Mouse (Mus musculus): ENCODE results near the gene Glt1d1. TPM values are rescaled to one million over a fixed set of nuclear protein-coding genes. Genes with fewer than 3 reads are reported as not detected.
A peak's percentile ranks its signal among the peaks of the same experiment; 100 is the strongest.

Gene Glt1d1
- polyA plus RNA-seq, 1 experiment from 2014 or later = 1.7 TPM

- Histone ChIP-seq H3K9ac (ENCODE audit: low read depth, low read length) (no peak overlapping the region), H3K27ac (ENCODE audit: low read length) (no peak overlapping the region), H3K36me3 (ENCODE audit: control insufficient read depth, insufficient read depth, low read length) (no peaks in the 10 kb centered on the region), H3K9me3 (replicated peaks; ENCODE audit: control insufficient read depth, low read length, poor library complexity, severe bottlenecking) (no peaks in the 10 kb centered on the region), H3K4me2 (ENCODE audit: low read length) (no peak overlapping the region), H3K27me3 (ENCODE audit: control insufficient read depth, insufficient read depth, low read depth, low read length) (no peaks in the 10 kb centered on the region), H3K4me1 (ENCODE audit: control insufficient read depth, insufficient read depth, low read length) (no peaks in the 10 kb centered on the region), H3K4me3 (ENCODE audit: low read depth, low read length) (no peak overlapping the region)
- WGBS = 96% methylated on average over 5 of the region's 5 CpGs
- ATAC-seq = no peak
Measured at GRCm38 (mm10) chr5:127699679-127700078, 67.6 kb downstream of the Glt1d1 start.

GRCm38 (mm10) chr5:127700156-127700555 is 68.1 kb downstream of the Glt1d1 start:
- no peak overlapping the region for H3K27ac ChIP-seq (ENCODE audit: low read length)
- H3K4me1 ChIP-seq (ENCODE audit: control insufficient read depth, insufficient read depth, low read length) = no peaks in the 10 kb centered on the region
- no peaks in the 10 kb centered on the region for H3K9me3 ChIP-seq (replicated peaks; ENCODE audit: control insufficient read depth, low read length, poor library complexity, severe bottlenecking)
- H3K27me3 ChIP-seq (ENCODE audit: control insufficient read depth, insufficient read depth, low read depth, low read length) = no peaks in the 10 kb centered on the region
- H3K9ac ChIP-seq (ENCODE audit: low read depth, low read length) = no peak overlapping the region
- no peaks in the 10 kb centered on the region for H3K36me3 ChIP-seq (ENCODE audit: control insufficient read depth, insufficient read depth, low read length)
- ATAC-seq = no peak
- no peak overlapping the region for H3K4me3 ChIP-seq (ENCODE audit: low read depth, low read length)
- WGBS = 69% methylated on average over 6 of the region's 6 CpGs
- H3K4me2 ChIP-seq (ENCODE audit: low read length) = no peak overlapping the region

- H3K4me3 ChIP-seq (ENCODE audit: low read depth, low read length) = no peak overlapping the region
- H3K4me2 ChIP-seq (ENCODE audit: low read length) = no peak overlapping the region
- no peak overlapping the region for H3K9ac ChIP-seq (ENCODE audit: low read depth, low read length)
- WGBS = 43% methylated on average over 9 of the region's 9 CpGs
- no peak for ATAC-seq
- H3K9me3 ChIP-seq (replicated peaks; ENCODE audit: control insufficient read depth, low read length, poor library complexity, severe bottlenecking) = no peaks in the 10 kb centered on the region
- H3K27me3 ChIP-seq (ENCODE audit: control insufficient read depth, insufficient read depth, low read depth, low read length) = no peaks in the 10 kb centered on the region
- H3K36me3 ChIP-seq (ENCODE audit: control insufficient read depth, insufficient read depth, low read length) = no peaks in the 10 kb centered on the region
- H3K4me1 ChIP-seq (ENCODE audit: control insufficient read depth, insufficient read depth, low read length) = no peaks in the 10 kb centered on the region
- H3K27ac ChIP-seq (ENCODE audit: low read length) = no peak overlapping the region
Measured at GRCm38 (mm10) chr5:127703609-127704180, 71.6 kb downstream of the Glt1d1 start.

GRCm38 (mm10) chr5:127705225-127705624 is 73.2 kb downstream of the Glt1d1 start:
- Histone ChIP-seq H3K4me3 (ENCODE audit: low read depth, low read length) (no peak overlapping the region), H3K4me2 (ENCODE audit: low read length) (no peak overlapping the region), H3K27ac (ENCODE audit: low read length) (no peak overlapping the region), H3K4me1 (ENCODE audit: control insufficient read depth, insufficient read depth, low read length) (no peaks in the 10 kb centered on the region), H3K9ac (ENCODE audit: low read depth, low read length) (no peak overlapping the region), H3K36me3 (ENCODE audit: control insufficient read depth, insufficient read depth, low read length) (no peaks in the 10 kb centered on the region), H3K27me3 (ENCODE audit: control insufficient read depth, insufficient read depth, low read depth, low read length) (no peaks in the 10 kb centered on the region), H3K9me3 (replicated peaks; ENCODE audit: control insufficient read depth, low read length, poor library complexity, severe bottlenecking) (no peaks in the 10 kb centered on the region)
- ATAC-seq = no peak
- WGBS = 95% methylated on average over 9 of the region's 9 CpGs

GRCm38 (mm10) chr5:127705976-127706375 is 73.9 kb downstream of the Glt1d1 start:
- no peak overlapping the region for H3K4me3 ChIP-seq (ENCODE audit: low read depth, low read length)
- no peak overlapping the region for H3K27ac ChIP-seq (ENCODE audit: low read length)
- no peaks in the 10 kb centered on the region for H3K4me1 ChIP-seq (ENCODE audit: control insufficient read depth, insufficient read depth, low read length)
- no peak overlapping the region for H3K4me2 ChIP-seq (ENCODE audit: low read length)
- H3K9ac ChIP-seq (ENCODE audit: low read depth, low read length) = no peak overlapping the region
- no peaks in the 10 kb centered on the region for H3K9me3 ChIP-seq (replicated peaks; ENCODE audit: control insufficient read depth, low read length, poor library complexity, severe bottlenecking)
- ATAC-seq = no peak
- no peaks in the 10 kb centered on the region for H3K36me3 ChIP-seq (ENCODE audit: control insufficient read depth, insufficient read depth, low read length)
- H3K27me3 ChIP-seq (ENCODE audit: control insufficient read depth, insufficient read depth, low read depth, low read length) = no peaks in the 10 kb centered on the region
- whole genome bisulfite sequencing = 95% methylated on average over 8 of the region's 8 CpGs

GRCm38 (mm10) chr5:127708143-127708542 is 76.1 kb downstream of the Glt1d1 start:
- Histone ChIP-seq H3K36me3 (ENCODE audit: control insufficient read depth, insufficient read depth, low read length) (no peaks in the 10 kb centered on the region), H3K27ac (ENCODE audit: low read length) (no peak overlapping the region), H3K27me3 (ENCODE audit: control insufficient read depth, insufficient read depth, low read depth, low read length) (no peaks in the 10 kb centered on the region), H3K4me3 (ENCODE audit: low read depth, low read length) (no peak overlapping the region), H3K9ac (ENCODE audit: low read depth, low read length) (no peak overlapping the region), H3K4me1 (ENCODE audit: control insufficient read depth, insufficient read depth, low read length) (no peaks in the 10 kb centered on the region), H3K9me3 (replicated peaks; ENCODE audit: control insufficient read depth, low read length, poor library complexity, severe bottlenecking) (no peaks in the 10 kb centered on the region), H3K4me2 (ENCODE audit: low read length) (no peak overlapping the region)
- WGBS = 79% methylated on average over 9 of the region's 9 CpGs
- no peak for ATAC-seq

- 77% methylated on average over 7 of the region's 7 CpGs for WGBS
- Histone ChIP-seq H3K9me3 (replicated peaks; ENCODE audit: control insufficient read depth, low read length, poor library complexity, severe bottlenecking) (no peaks in the 10 kb centered on the region; the same call in 1 of the 2 replicates), H3K9ac (ENCODE audit: low read depth, low read length) (no peak overlapping the region), H3K4me3 (ENCODE audit: low read depth, low read length) (no peak overlapping the region), H3K4me1 (ENCODE audit: control insufficient read depth, insufficient read depth, low read length) (no peaks in the 10 kb centered on the region), H3K4me2 (ENCODE audit: low read length) (no peak overlapping the region), H3K27me3 (ENCODE audit: control insufficient read depth, insufficient read depth, low read depth, low read length) (no peaks in the 10 kb centered on the region), H3K27ac (ENCODE audit: low read length) (no peak overlapping the region), H3K36me3 (ENCODE audit: control insufficient read depth, insufficient read depth, low read length) (no peaks in the 10 kb centered on the region)
- ATAC-seq = no peak
Measured at GRCm38 (mm10) chr5:127714783-127715704, 83.0 kb downstream of the Glt1d1 start.

- ATAC-seq = no peak
- Histone ChIP-seq H3K27ac (ENCODE audit: low read length) (no peak overlapping the region), H3K9ac (ENCODE audit: low read depth, low read length) (no peak overlapping the region), H3K27me3 (ENCODE audit: control insufficient read depth, insufficient read depth, low read depth, low read length) (no peaks in the 10 kb centered on the region), H3K9me3 (replicated peaks; ENCODE audit: control insufficient read depth, low read length, poor library complexity, severe bottlenecking) (no peaks in the 10 kb centered on the region), H3K4me3 (ENCODE audit: low read depth, low read length) (0 out of 2 replicates have a peak overlapping the region, but pooled peaks have one; percentile 6), H3K4me2 (ENCODE audit: low read length) (peak overlapping the region; percentile 33), H3K36me3 (ENCODE audit: control insufficient read depth, insufficient read depth, low read length) (no peaks in the 10 kb centered on the region), H3K4me1 (ENCODE audit: control insufficient read depth, insufficient read depth, low read length) (no peaks in the 10 kb centered on the region)
- 30% methylated on average over 15 of the region's 15 CpGs for WGBS
Measured at GRCm38 (mm10) chr5:127720591-127721379, 88.7 kb downstream of the Glt1d1 start.
